Mouse (Mus musculus) erythroblast, embryonic 14.5 days (primary cell): ENCODE data around the gene Tnfsf15.

Experiments used
- GATA1 ChIP-seq: IDR thresholded peaks from 2 replicates; pipeline ENCODE4 v1.6.1; 2012; ENCODE audit warnings: low read length, inconsistent platforms, mixed read lengths
- TAL1 ChIP-seq: IDR thresholded peaks from 3 replicates; pipeline ENCODE4 v1.6.1; 2012; ENCODE audit warnings: low read length, inconsistent platforms, mixed read lengths

DNA sequence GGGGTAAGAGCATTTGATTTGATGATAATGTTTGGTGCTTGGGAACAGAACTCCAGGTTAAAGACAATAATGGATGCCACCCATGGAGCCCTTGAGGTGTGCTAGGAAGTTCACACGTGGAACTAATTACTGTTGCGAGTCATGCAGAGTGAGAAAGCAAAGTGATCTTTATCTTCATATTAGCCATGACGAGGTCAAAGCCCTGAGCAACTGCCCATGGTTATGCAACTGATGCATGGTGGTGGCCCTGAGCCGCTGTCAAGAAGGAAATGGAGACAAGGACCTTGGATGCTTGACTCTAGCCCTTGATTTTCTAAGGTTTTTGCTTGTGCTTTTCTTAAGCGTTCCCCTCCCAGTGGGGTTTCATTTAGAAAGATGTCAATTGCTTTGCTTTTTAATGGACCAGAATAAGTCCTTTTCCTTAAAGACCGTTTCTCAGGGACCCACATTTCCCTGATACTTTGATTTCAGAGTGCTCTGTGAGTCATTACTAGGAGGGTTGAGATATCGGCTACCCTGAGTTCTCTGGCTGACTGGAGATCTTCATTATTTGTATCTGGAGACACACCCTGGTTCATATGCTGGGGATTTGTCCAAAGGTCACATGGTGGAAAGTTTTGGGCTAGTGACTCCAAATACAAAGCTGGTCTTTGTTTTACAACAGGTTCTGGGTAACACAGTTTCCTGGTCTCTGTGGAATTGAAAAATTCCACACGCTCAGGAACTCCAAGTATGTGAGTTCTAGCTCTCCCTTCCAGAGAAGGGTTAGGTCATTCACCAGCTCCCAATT lies 34.3 kb downstream of the Tnfsf15 start:
- TF ChIP-seq TAL1: no peak
- no peak for TF ChIP-seq GATA1
